Mouse (Mus musculus) C2C12 (cell line): ENCODE measurements around the gene Ankrd40. TPM values are rescaled to one million over a fixed set of nuclear protein-coding genes. Genes with fewer than 3 reads are reported as not detected.

ENCODE experiments used
- H3K27me3 ChIP-seq: one replicate; pipeline ENCODE4 v1.6.1; 2011; ENCODE audit not compliant: control insufficient read depth, insufficient read depth, insufficient read length
- H3K36me3 ChIP-seq: one replicate; pipeline ENCODE4 v1.6.1; 2011; ENCODE audit not compliant: control insufficient read depth, insufficient read depth
- H3K4me3 ChIP-seq: one replicate; pipeline ENCODE4 v1.5.1; 2011; ENCODE audit warnings: mild to moderate bottlenecking, control low read depth; ENCODE audit not compliant: poor library complexity, insufficient read depth, severe bottlenecking
- H3K79me2 ChIP-seq: one replicate; pipeline ENCODE4 v1.6.1; 2011; ENCODE audit not compliant: control insufficient read depth, insufficient read depth
- H3K79me3 ChIP-seq: one replicate; pipeline ENCODE4 v1.6.1; 2011; ENCODE audit warnings: low read depth, control low read depth
- H3ac ChIP-seq: one replicate; pipeline ENCODE3; 2011; ENCODE audit warnings: low read depth; ENCODE audit not compliant: control insufficient read depth, insufficient read length
- CEBPB ChIP-seq: IDR thresholded peaks from one replicate; pipeline ENCODE4 v1.6.1; 2011; ENCODE audit warnings: low read depth, mild to moderate bottlenecking, control low read depth, moderate library complexity
- CTCF ChIP-seq: IDR thresholded peaks from one replicate; pipeline ENCODE4 v1.5.1; 2011; ENCODE audit not compliant: control insufficient read depth, insufficient read depth, insufficient read length
- FOSL1 ChIP-seq: IDR thresholded peaks from one replicate; pipeline ENCODE4 v1.8.0; 2011; ENCODE audit warnings: mild to moderate bottlenecking, low read length; ENCODE audit not compliant: poor library complexity, insufficient read depth, severe bottlenecking
- MAX ChIP-seq: IDR thresholded peaks from one replicate; pipeline ENCODE4 v1.6.1; 2011; ENCODE audit warnings: mild to moderate bottlenecking, control low read depth
- MYOD1 ChIP-seq: IDR thresholded peaks from one replicate; pipeline ENCODE4 v1.6.1; 2011; ENCODE audit warnings: low read depth; ENCODE audit not compliant: control insufficient read depth, insufficient read length
- MYOG ChIP-seq: IDR thresholded peaks from one replicate; pipeline ENCODE4 v1.6.1; 2011; ENCODE audit not compliant: control insufficient read depth, insufficient read length; ENCODE audit errors: extremely low read depth
- USF1 ChIP-seq: IDR thresholded peaks from one replicate; pipeline ENCODE4 v1.6.1; 2011; ENCODE audit warnings: low read depth, mild to moderate bottlenecking, control low read depth, moderate library complexity
- polyA plus RNA-seq: library from polyadenylated mRNA; unstranded; fragments of >200 nt; fragmentation: generic; extraction: Trizol; gene quantifications from one replicate; pipeline ENCODE4 v1.2.1, GENCODE M21; 2012; ENCODE audit warnings: missing spikeins

Gene Ankrd40
- polyA plus RNA-seq, 1 experiment, result 66.9 TPM

GRCm38 (mm10) chr11:94326961-94327411, 815 bp upstream of the Ankrd40 start:
- no peaks in the 10 kb centered on the region for H3K27me3 ChIP-seq
- H3K79me3 ChIP-seq, result peaks cover 15% of the 10 kb centered on the region
- H3K4me3 ChIP-seq, result no peak overlapping the region
- no peaks in the 10 kb centered on the region for H3K36me3 ChIP-seq
- H3K79me2 ChIP-seq, result peaks cover 40% of the 10 kb centered on the region
- peak overlapping the region; percentile 40 for H3ac ChIP-seq
- no peak for TF ChIP-seq FOSL1
- TF ChIP-seq USF1, result no peak
- TF ChIP-seq CEBPB, result no peak
- no peak for TF ChIP-seq MYOD1
- TF ChIP-seq MAX, result no peak
- no peak for TF ChIP-seq MYOG
- TF ChIP-seq CTCF, result no peak

DNA sequence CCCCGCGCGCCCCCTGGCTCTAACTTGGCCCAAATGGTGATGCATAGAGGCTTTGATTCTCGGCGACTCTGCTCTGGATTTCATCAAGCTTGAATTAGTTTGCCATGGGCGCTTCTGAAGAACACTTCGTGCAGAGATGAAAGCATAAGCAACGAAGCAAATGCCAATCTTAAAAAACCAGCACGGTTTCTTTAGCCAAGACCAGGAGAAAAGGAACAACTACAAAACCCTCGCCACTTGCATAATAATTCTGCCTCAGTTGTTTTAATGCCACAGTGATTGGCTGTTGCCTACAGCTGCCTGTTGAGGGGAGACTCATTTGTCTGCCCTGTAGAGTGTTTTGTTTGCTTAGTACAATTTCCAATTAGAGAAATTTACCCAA, 834 bp downstream of the Ankrd40 start:
- peak overlapping the region; percentile 72 for H3K4me3 ChIP-seq
- H3K27me3 ChIP-seq, result no peaks in the 10 kb centered on the region
- H3K79me3 ChIP-seq, result peaks cover 21% of the 10 kb centered on the region
- peaks cover 57% of the 10 kb centered on the region for H3K79me2 ChIP-seq
- peaks cover 5% of the 10 kb centered on the region for H3K36me3 ChIP-seq
- peak overlapping the region; percentile 94 for H3ac ChIP-seq
- TF ChIP-seq MYOG (no peak), USF1 (no peak), CTCF (no peak), CEBPB (no peak), FOSL1 (no peak), MYOD1 (no peak), MAX (no peak)

DNA sequence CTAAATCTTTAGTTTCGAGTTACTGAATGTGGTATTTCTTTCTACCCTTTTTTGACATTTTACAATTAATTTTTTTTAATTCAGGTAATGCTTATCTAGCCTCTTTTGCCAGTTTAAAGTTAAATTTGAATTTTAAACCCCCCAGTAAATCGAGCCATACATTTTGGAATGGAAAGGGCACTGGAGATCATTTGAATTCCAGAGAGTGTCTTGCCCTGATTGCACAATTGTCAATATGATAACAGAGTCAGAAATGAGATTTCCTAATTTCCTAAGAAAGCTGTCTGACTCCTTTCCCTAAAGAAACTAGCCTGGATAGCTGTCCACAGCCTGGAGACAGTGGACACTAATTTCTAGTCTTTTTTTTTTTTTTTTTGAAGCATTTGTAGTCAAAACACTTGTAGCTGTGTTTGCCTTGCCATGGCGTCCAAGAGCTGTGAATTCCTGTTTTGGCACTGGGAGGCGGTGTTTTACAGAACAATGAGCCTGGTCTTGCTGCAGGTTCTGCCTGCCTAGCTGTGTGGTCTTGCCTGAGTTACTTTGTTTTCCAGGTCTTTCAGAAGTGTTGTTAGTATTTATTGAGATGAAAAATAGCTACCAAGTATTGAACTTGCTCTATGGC, 1.6 kb downstream of the Ankrd40 start:
- Histone ChIP-seq H3K79me3 (peaks cover 22% of the 10 kb centered on the region), H3K4me3 (no peak overlapping the region), H3K27me3 (no peaks in the 10 kb centered on the region), H3ac (no peak overlapping the region), H3K36me3 (peaks cover 7% of the 10 kb centered on the region), H3K79me2 (peaks cover 60% of the 10 kb centered on the region)
- TF ChIP-seq CEBPB (peak; percentile 65), MAX (no peak)

DNA sequence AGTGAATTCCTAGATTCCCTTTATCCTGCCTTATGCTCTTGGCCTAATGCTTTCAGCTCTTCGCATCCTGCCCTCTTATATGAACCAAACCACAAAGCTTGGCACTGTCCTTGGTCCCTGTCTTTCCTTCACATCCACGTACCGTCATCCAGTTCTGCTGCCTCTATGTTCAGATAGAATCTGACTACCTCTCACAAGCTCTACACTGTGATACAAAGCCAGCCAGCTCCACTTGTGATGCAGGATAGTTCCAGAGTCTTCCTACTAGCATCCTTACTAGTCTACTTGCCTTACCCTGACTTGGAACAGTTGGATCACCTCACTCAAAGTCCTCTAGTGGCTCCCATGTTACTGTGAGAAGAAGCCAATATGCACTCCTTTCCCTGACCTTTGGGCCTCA, 2.4 kb downstream of the Ankrd40 start:
- no peaks in the 10 kb centered on the region for H3K27me3 ChIP-seq
- peaks cover 16% of the 10 kb centered on the region for H3K36me3 ChIP-seq
- TF ChIP-seq MAX (no peak), CTCF (no peak), MYOG (no peak), MYOD1 (no peak), FOSL1 (no peak), USF1 (no peak), CEBPB (no peak)
- peaks cover 60% of the 10 kb centered on the region for H3K79me2 ChIP-seq
- no peak overlapping the region for H3K4me3 ChIP-seq
- H3K79me3 ChIP-seq, result peaks cover 22% of the 10 kb centered on the region
- H3ac ChIP-seq, result no peak overlapping the region

- TF ChIP-seq MYOD1 (no peak), MAX (no peak), USF1 (no peak), FOSL1 (no peak), CEBPB (no peak)
- Histone ChIP-seq H3K27me3 (no peaks in the 10 kb centered on the region), H3ac (no peak overlapping the region)
These were observed 4.9 kb downstream of the Ankrd40 start for GRCm38 (mm10) chr11:94332726-94333125.

DNA sequence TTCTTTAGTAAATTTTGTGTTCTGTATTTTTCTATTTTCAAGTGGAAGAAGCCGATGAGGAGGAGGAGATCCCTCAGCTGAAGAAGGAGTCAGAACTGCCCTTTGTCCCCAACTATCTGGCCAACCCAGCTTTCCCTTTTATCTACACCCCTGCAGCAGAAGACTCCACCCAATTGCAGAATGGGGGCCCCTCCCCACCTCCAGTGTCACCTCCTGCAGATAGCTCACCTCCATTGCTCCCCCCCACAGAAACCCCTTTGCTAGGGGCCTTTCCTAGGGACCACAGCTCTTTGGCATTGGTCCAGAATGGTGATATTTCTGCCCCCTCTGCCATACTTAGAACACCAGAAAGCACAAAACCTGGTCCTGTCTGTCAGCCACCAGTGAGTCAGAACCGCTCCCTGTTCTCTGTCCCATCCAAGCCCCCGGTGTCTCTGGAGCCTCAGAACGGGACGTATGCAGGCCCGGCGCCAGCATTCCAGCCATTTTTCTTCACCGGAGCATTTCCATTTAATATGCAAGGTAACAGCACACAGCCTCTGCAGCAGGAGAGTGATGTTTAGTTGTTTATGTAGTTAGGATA, 6.7 kb downstream of the Ankrd40 start:
- peak; percentile 93 for TF ChIP-seq MYOD1
- no peak for TF ChIP-seq MAX
- TF ChIP-seq FOSL1, result no peak
- TF ChIP-seq USF1, result no peak
- TF ChIP-seq CTCF, result no peak
- no peak for TF ChIP-seq MYOG
- TF ChIP-seq CEBPB, result no peak
- Histone ChIP-seq H3K4me3 (no peak overlapping the region), H3K79me2 (peaks cover 45% of the 10 kb centered on the region), H3ac (no peak overlapping the region), H3K36me3 (peaks cover 46% of the 10 kb centered on the region), H3K79me3 (peaks cover 22% of the 10 kb centered on the region), H3K27me3 (no peaks in the 10 kb centered on the region)

More at GRCm38 (mm10) chr11:94332726-94333125, 4.9 kb downstream of the Ankrd40 start:
- peaks cover 29% of the 10 kb centered on the region for H3K36me3 ChIP-seq
- H3K79me2 ChIP-seq, result peaks cover 60% of the 10 kb centered on the region
- H3K79me3 ChIP-seq, result peaks cover 22% of the 10 kb centered on the region
- no peak overlapping the region for H3K4me3 ChIP-seq
